Mouse (Mus musculus) limb, embryonic 11.5 days (tissue): ENCODE results near the gene Syngap1. TPM values are rescaled to one million over a fixed set of nuclear protein-coding genes. Genes with fewer than 3 reads are reported as not detected.

ENCODE experiments used
- ATAC-seq: fragments of 200-750 bp; cut with Nextera tagmentation; 2 replicates; pipeline ENCODE4 v1.8.0; 2017; ENCODE audit warnings: low read depth; ENCODE audit not compliant: insufficient number of reproducible peaks, low FRiP score, low TSS enrichment
- DNase-seq: peaks from one replicate; pipeline ENCODE4 v3.0.0-alpha.2; 2015; ENCODE audit warnings: low spot score
- H3K27ac ChIP-seq: fragments of 300-500 bp; sonication (generic); replicated peaks from 2 replicates; pipeline ENCODE4 v1.5.1; 2014; ENCODE audit warnings: low read depth, mild to moderate bottlenecking, low read length
- H3K27me3 ChIP-seq: fragments of 300-500 bp; sonication (generic); 2 replicates; pipeline ENCODE4 v1.6.1; 2014; ENCODE audit warnings: mild to moderate bottlenecking, low read length, mixed read lengths; ENCODE audit not compliant: control insufficient read depth, insufficient read depth
- H3K36me3 ChIP-seq: fragments of 300-500 bp; sonication (generic); 2 replicates; pipeline ENCODE4 v1.6.1; 2014; ENCODE audit warnings: mild to moderate bottlenecking, low read length, moderate library complexity, mixed read lengths; ENCODE audit not compliant: control insufficient read depth, insufficient read depth
- H3K4me1 ChIP-seq: fragments of 300-500 bp; sonication (generic); 2 replicates; pipeline ENCODE4 v1.6.1; 2014; ENCODE audit warnings: low read length, mixed read lengths; ENCODE audit not compliant: control insufficient read depth, insufficient read depth
- H3K4me2 ChIP-seq: fragments of 300-500 bp; sonication (generic); 2 replicates; pipeline ENCODE4 v1.6.1; 2014; ENCODE audit warnings: low read depth, mild to moderate bottlenecking, moderate library complexity; ENCODE audit not compliant: severe bottlenecking
- H3K4me3 ChIP-seq: fragments of 300-500 bp; sonication (generic); 2 replicates; pipeline ENCODE4 v1.5.1; 2014; ENCODE audit warnings: low read depth, low read length
- H3K9ac ChIP-seq: fragments of 300-500 bp; sonication (generic); 2 replicates; pipeline ENCODE4 v1.6.1; 2014; ENCODE audit warnings: mild to moderate bottlenecking, low read length
- H3K9me3 ChIP-seq: fragments of 300-500 bp; sonication (generic); 2 replicates; pipeline ENCODE4 v1.6.1; 2016; ENCODE audit warnings: low read length; ENCODE audit not compliant: control insufficient read depth
- WGBS: fragments of 180-500 bp; shearing (Covaris S2); extraction: QIAGEN DNeasy Blood & Tissue Kit; methylation state at CpG from one replicate; pipeline ENCODE4 v1.1.7; 2014; 5-methylcytosine and 5-hydroxymethylcytosine counted together
- polyA plus RNA-seq: library from polyadenylated mRNA; unstranded; fragments of >200 nt; fragmentation: Nextera tagmentation; extraction: Ambion mirVana; gene quantifications from 2 replicates; pipeline ENCODE4 v1.2.1, GENCODE M21; 2014

Syngap1 gene
- polyA plus RNA-seq, 1 experiment from 2014 or later = 3.5 TPM

DNA sequence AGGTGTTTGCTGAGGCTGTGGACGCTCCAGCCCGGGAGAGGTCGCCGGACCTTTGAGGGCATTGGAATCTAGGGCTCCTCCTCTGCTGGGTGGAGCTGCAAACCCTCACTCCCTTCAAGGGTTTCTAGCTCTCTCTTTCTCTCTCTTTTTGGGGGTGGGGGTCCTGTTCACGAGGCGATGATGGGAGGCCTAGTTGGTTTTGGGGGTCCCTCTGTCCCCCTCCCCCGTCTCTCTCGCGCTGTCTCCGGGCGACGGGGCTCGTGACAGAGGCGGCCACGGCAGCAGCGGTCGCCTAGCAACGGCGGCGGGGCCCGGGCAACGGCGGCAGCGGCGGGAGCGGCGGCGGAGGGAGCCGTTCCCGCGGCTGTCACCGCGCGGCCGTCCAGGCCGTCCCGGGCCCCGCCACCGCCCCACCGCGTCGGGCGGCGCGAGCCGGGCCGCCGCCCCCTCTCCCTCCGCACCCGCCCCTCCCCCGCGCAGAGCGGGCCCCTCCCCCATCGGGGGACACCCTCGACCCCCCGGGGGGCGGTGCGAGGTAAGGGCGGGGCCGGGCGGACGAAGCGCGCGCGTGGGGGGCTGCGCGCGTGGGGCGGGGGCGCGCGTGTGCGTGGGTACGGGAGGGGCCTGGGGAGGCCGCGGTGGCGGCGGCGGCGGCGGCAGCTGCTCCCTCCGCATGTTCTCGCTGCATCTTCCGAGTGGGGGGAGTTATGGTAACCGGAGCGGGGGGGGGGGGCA, 7.4 kb downstream of the Syngap1 start:
- H3K4me2 ChIP-seq = peak overlapping the region; percentile 98
- H3K27me3 ChIP-seq = no peaks in the 10 kb centered on the region
- H3K9ac ChIP-seq = peak overlapping the region; percentile 82
- H3K27ac ChIP-seq = peak overlapping the region; percentile 77
- peaks cover 54% of the 10 kb centered on the region for H3K4me1 ChIP-seq
- no peak for ATAC-seq
- H3K4me3 ChIP-seq = peak overlapping the region; percentile 59
- no peaks in the 10 kb centered on the region for H3K36me3 ChIP-seq
- WGBS = 0% methylated on average over 31 of the region's 87 CpGs
- peak; percentile 63 for DNase-seq
- no peaks in the 10 kb centered on the region for H3K9me3 ChIP-seq

DNA sequence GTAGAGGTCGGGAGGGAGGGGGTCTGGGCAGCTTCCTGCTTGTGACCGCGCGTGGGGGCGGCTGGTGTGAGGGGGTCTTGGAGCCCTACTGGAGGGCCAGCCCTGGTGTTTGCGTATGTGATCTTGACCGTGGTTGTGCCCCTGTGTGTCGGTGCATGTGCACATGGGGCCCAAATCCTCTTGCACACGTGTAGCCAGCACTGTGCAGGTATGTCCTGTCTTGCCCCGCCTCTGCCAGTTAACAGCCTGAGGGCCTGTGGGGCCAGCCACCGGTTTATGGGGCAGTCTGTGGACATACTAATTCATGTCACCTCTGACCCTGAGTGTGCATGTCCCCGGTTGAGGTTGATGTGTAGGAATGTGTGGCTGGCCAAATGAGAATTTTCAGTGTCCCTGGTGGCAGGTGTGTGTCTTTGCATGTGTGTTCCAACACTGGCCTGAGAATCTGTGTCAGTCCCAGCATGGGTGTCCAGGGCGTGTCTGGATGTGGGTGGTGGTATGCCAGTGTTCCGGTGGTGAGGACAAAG, 8.1 kb downstream of the Syngap1 start:
- H3K9me3 ChIP-seq = no peaks in the 10 kb centered on the region
- peaks cover 59% of the 10 kb centered on the region for H3K4me1 ChIP-seq
- peak overlapping the region; percentile 98 for H3K4me2 ChIP-seq
- peak overlapping the region; percentile 59 for H3K4me3 ChIP-seq
- H3K27ac ChIP-seq = peak overlapping the region; percentile 77
- peak overlapping the region; percentile 82 for H3K9ac ChIP-seq
- 6% methylated on average over 13 of the region's 14 CpGs for whole genome bisulfite sequencing
- H3K36me3 ChIP-seq = no peaks in the 10 kb centered on the region
- DNase-seq (peak; percentile 60), ATAC-seq (no peak)
- no peaks in the 10 kb centered on the region for H3K27me3 ChIP-seq

DNA sequence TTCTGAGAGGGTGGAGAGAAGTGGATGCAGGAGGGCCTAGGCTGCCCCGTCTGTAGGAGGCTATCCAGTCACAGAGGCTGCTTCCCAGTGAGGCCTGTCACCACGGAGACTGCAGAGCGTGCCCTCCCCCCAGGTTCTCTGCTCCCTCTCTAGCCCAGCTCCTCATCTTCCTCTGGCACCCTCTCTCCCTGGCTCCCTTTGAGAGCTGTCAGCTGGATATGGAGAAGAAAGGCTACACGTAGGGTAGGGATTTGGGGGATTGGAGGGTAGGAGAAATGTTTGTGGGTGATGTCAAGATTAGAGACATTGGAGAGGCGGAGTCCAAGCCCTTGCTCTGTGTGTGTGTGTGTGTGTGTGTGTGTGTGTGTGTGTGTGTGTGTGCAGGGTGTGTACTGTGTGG, 8.8 kb downstream of the Syngap1 start:
- H3K27me3 ChIP-seq = no peaks in the 10 kb centered on the region
- H3K4me3 ChIP-seq = no peak overlapping the region
- no peak overlapping the region for H3K9ac ChIP-seq

DNA sequence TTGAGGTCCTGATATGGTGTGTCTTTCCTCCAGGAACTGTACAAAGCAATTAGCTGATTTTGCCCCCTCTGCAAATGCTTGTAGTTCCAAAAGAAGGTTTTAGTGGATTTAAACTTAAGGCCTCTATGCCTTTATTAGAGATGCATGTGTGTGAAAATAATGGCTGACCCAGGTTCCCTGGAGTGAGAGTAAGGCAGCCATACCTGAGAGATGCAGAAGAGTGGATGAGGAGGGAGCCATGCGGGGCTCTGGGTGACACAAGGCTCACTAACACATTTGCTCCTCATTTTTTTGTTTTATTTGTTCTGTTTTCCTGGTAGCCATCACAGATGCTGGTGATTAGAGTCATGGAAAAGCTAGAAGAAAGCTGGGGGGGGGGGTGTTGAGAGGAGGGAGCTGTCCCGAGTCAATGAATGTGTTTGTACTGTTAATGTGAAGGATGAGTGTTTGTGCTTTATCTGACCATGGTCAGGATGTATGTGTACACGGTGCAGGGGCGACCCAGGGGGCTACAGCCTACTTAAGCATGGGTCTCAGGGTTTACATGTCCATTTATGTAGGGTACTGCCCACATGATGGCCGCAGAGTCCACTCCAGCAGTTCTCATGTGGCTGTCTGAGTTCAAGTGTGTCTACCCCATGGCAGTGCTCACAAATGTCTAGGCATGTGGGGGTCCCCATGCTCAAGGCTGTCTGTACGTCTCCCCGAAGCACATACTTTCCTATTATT, 9.7 kb downstream of the Syngap1 start:
- peak overlapping the region; percentile 12; the same call in 1 of the 2 replicates for H3K9ac ChIP-seq
- peak overlapping the region; percentile 38 for H3K4me3 ChIP-seq
- no peaks in the 10 kb centered on the region; the same call in 1 of the 2 replicates for H3K36me3 ChIP-seq
- H3K4me2 ChIP-seq = peak overlapping the region; percentile 97
- peak overlapping the region; percentile 48; the same call in 1 of the 2 replicates for H3K27ac ChIP-seq
- ATAC-seq (no peak), DNase-seq (no peak)
- 26% methylated on average over 7 of the region's 7 CpGs for WGBS
- no peaks in the 10 kb centered on the region for H3K9me3 ChIP-seq
- no peaks in the 10 kb centered on the region for H3K27me3 ChIP-seq
- peaks cover 57% of the 10 kb centered on the region for H3K4me1 ChIP-seq

More for the DNA sequence above, 8.8 kb downstream of the Syngap1 start:
- H3K27ac ChIP-seq = no peak overlapping the region
- ATAC-seq (no peak), DNase-seq (no peak)
- H3K4me1 ChIP-seq = peaks cover 59% of the 10 kb centered on the region
- 40% methylated on average over 5 of the region's 5 CpGs for WGBS
- H3K36me3 ChIP-seq = no peaks in the 10 kb centered on the region; the same call in 1 of the 2 replicates
- H3K4me2 ChIP-seq = peak overlapping the region; percentile 98; the same call in 1 of the 2 replicates
- H3K9me3 ChIP-seq = no peaks in the 10 kb centered on the region

DNA sequence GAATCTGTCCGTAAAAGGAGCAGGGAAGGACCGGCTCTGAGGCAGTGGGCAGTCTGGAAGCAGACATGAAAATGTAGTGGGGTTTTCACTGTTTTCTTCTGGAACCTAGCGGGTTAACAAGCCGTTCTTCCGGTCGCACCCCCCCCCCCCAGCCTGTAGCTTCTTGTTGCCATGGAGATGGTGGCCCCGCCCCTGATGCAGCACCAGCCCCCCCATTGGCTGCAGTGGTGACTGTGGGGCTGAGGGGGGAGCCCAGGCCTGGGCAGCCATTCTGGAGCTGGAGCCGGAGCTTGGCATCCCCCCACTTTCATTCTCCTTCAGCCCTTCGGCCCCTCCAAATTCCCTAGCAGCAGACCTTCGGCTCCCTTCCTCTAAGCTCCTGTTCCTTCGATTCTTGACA, 10.4 kb downstream of the Syngap1 start:
- no peaks in the 10 kb centered on the region; the same call in 1 of the 2 replicates for H3K36me3 ChIP-seq
- peak overlapping the region; percentile 68; the same call in 1 of the 2 replicates for H3K27ac ChIP-seq
- peak overlapping the region; percentile 97 for H3K4me2 ChIP-seq
- peak overlapping the region; percentile 63 for H3K9ac ChIP-seq
- peak; percentile 63; the same call in 1 of the 2 replicates for ATAC-seq
- peaks cover 51% of the 10 kb centered on the region for H3K4me1 ChIP-seq
- no peaks in the 10 kb centered on the region for H3K27me3 ChIP-seq
- peak overlapping the region; percentile 38 for H3K4me3 ChIP-seq
- under 1% methylated on average over 10 of the region's 11 CpGs for WGBS
- no peaks in the 10 kb centered on the region for H3K9me3 ChIP-seq
- DNase-seq = peak; percentile 92

DNA sequence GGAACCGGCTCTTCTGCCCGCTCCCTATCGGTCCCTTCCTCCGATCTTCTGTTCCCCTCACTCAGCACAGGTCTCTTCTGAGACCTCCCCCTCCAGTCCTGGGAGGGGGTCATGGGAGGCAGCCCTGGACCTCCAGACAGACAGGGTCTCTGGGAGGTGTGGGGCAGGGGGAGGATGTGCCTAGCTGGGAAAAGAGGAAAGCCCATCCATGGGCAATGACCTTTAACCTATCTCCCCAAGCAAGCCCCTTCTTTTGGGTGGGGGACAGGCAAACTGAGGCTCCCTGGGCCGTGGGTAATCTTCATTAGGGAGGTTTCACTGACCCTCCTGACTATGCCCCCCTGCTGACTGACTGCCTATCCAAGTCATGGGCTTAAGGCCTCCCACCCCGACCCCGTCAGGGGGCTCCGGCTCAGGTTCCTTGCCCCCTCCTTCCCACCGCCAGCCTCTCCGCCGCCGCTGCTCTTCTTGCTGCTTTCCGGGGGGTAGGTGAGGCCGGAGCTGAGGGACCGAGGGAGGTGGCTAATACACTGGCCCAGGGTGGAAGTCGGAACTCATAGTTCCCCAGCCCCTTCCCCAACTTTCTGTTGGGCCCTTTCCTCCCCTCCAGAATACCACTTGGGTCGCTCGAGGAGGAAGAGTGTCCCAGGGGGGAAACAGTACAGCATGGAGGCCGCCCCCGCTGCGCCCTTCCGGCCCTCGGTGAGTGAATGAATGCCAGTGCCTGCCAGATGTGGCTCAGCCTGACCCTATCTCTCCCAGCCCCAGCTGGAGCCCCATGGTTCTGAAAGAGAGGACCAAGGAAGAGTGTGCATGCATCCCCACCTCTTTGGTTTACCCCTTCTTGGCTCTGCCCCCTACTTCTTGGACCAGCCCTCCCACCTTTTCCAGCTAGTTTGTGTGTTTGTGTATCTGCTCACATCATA, 11.2 kb downstream of the Syngap1 start:
- Histone ChIP-seq H3K4me3 (peak overlapping the region; percentile 38), H3K4me1 (peaks cover 50% of the 10 kb centered on the region), H3K9ac (peak overlapping the region; percentile 63), H3K27me3 (no peaks in the 10 kb centered on the region), H3K9me3 (no peaks in the 10 kb centered on the region), H3K27ac (peak overlapping the region; percentile 68; the same call in 1 of the 2 replicates), H3K4me2 (peak overlapping the region; percentile 97), H3K36me3 (no peaks in the 10 kb centered on the region; the same call in 1 of the 2 replicates)
- DNase-seq = peak; percentile 38
- under 1% methylated on average over 22 of the region's 23 CpGs for WGBS
- no peak for ATAC-seq

DNA sequence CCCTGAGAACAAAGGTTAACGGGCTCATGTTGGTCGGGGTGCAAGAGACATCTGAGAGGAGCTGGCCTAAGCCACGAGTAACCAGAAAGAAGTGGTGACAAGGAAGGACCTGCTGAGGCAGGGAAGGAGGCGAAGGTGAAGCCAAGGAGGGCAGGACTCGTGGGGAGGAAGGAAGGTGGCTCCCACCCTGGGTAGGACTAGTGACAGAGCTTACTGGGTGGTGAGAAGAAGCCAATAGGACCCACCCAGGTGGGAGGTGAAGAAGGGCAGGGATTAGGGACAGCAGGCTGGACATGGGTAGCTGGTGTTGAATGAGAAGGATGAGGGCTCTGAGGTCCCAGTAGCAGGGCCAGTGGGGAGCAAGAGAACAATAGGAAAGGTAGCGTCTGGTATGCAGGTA, 12.1 kb downstream of the Syngap1 start:
- no peak for DNase-seq
- Histone ChIP-seq H3K36me3 (peaks cover 3% of the 10 kb centered on the region; the same call in 1 of the 2 replicates), H3K4me3 (peak overlapping the region; percentile 38), H3K4me2 (peak overlapping the region; percentile 97), H3K4me1 (peaks cover 45% of the 10 kb centered on the region), H3K9ac (peak overlapping the region; percentile 63), H3K27ac (no peak overlapping the region), H3K9me3 (no peaks in the 10 kb centered on the region), H3K27me3 (no peaks in the 10 kb centered on the region)
- WGBS = 28% methylated on average over 6 of the region's 6 CpGs
- ATAC-seq = no peak
